Mouse (Mus musculus): ENCODE measurements around the gene Usp6nl.

DNA sequence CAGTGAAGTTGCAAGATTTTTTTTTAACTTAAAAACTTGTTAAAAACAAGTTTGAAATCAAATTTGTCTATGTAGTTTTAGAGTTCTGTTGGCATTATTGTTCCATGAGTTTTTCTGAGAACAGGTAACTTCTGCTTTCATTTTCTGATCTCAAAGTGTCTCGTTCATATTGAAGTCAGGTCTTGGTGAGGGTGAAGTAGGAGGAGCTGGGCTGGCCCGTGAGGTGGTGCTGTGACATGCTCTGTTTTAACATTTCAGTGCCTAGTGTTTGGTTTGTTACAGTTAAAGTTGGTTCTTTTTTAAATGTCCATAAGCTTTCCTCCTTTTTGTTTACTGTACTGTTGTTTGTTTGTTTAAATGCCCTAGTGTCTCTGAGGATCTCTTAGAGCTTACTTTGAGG, 15.0 kb downstream of the Usp6nl start:
- TF ChIP-seq GATA1 (IDR thresholded peaks at IDR 0.05; ENCODE audit: low read length) (no peak), TAL1 (IDR thresholded peaks at IDR 0.05; ENCODE audit: low read length) (no peak)

Measured in erythroblast, embryonic 14.5 days (primary cell).